Mouse (Mus musculus) heart, embryonic 14.5 days (tissue): ENCODE measurements around the gene Myo15b. TPM values are rescaled to one million over a fixed set of nuclear protein-coding genes. Genes with fewer than 3 reads are reported as not detected.

Experiments used
- ATAC-seq: fragments of 200-750 bp; cut with Nextera tagmentation; 2 replicates; pipeline ENCODE4 v1.8.0; 2017; ENCODE audit warnings: low read depth, moderate TSS enrichment; ENCODE audit not compliant: insufficient number of reproducible peaks, insufficient read depth, low FRiP score
- H3K27ac ChIP-seq, 2 experiments: fragments of 200-500 bp in 1 of 2; fragments of 300-500 bp in 1 of 2; sonication (generic) in 1 of 2; replicated peaks in 1 of 2; 2 replicates each; pipeline ENCODE4 v1.5.1; 2012 to 2014; ENCODE audit warnings: low read depth in 2 of 2, low read length in 2 of 2, control low read depth in 1 of 2, mild to moderate bottlenecking in 1 of 2, mixed read lengths in 1 of 2; ENCODE audit not compliant: control insufficient read depth in 1 of 2, insufficient read depth in 1 of 2
- H3K27me3 ChIP-seq: fragments of 300-500 bp; sonication (generic); 2 replicates; pipeline ENCODE4 v1.6.1; 2014; ENCODE audit warnings: mild to moderate bottlenecking, low read length, control low read depth; ENCODE audit not compliant: control insufficient read depth, insufficient read depth
- H3K36me3 ChIP-seq: fragments of 300-500 bp; sonication (generic); 2 replicates; pipeline ENCODE4 v1.6.1; 2014; ENCODE audit warnings: mild to moderate bottlenecking, control low read depth, low read length, mixed read lengths; ENCODE audit not compliant: control insufficient read depth, insufficient read depth
- H3K4me1 ChIP-seq, 2 experiments: fragments of 200-500 bp in 1 of 2; fragments of 300-500 bp in 1 of 2; sonication (generic) in 1 of 2; 2 replicates each; pipeline ENCODE4 v1.6.1; 2012 to 2014; ENCODE audit warnings: low read length in 2 of 2, control low read depth in 1 of 2, mixed read lengths in 1 of 2; ENCODE audit not compliant: control insufficient read depth in 2 of 2, insufficient read depth in 2 of 2
- H3K4me2 ChIP-seq: fragments of 300-500 bp; sonication (generic); 2 replicates; pipeline ENCODE4 v1.6.1; 2014; ENCODE audit warnings: mild to moderate bottlenecking, low read length
- H3K4me3 ChIP-seq, 2 experiments: fragments of 200-500 bp in 1 of 2; fragments of 300-500 bp in 1 of 2; sonication (generic) in 1 of 2; 2 replicates each; pipeline ENCODE4 v1.5.1; 2012 to 2014; ENCODE audit warnings: low read length in 2 of 2, mild to moderate bottlenecking in 2 of 2, control low read depth in 1 of 2, low read depth in 1 of 2, moderate library complexity in 1 of 2; ENCODE audit not compliant: control insufficient read depth in 1 of 2, insufficient read depth in 1 of 2
- H3K9ac ChIP-seq: fragments of 300-500 bp; sonication (generic); 2 replicates; pipeline ENCODE4 v1.6.1; 2014; ENCODE audit warnings: mild to moderate bottlenecking, low read length
- H3K9me3 ChIP-seq: fragments of 300-500 bp; sonication (generic); 2 replicates; pipeline ENCODE4 v1.6.1; 2016; ENCODE audit warnings: low read length, control low read depth; ENCODE audit not compliant: control insufficient read depth
- WGBS: fragments of 180-500 bp; shearing (Covaris S2); extraction: QIAGEN DNeasy Blood & Tissue Kit; methylation state at CpG from one replicate; pipeline ENCODE4 v1.1.7; 2014; 5-methylcytosine and 5-hydroxymethylcytosine counted together
- polyA plus RNA-seq: library from polyadenylated mRNA; unstranded; fragments of >200 nt; fragmentation: Nextera tagmentation; extraction: Ambion mirVana; gene quantifications from 2 replicates; pipeline ENCODE4 v1.2.1, GENCODE M21; 2014

Gene Myo15b
- polyA plus RNA-seq, 1 experiment from 2014 or later: 0.22 TPM

- WGBS: 61% methylated on average over 8 of the region's 8 CpGs
- ATAC-seq: no peak
- Histone ChIP-seq H3K27ac (peak overlapping the region; percentile 98 to 99), H3K9ac (peak overlapping the region; percentile 59), H3K4me3 (no peak overlapping the region), H3K4me1 (peaks cover 61 to 65% of the 10 kb centered on the region in 2 experiments), H3K27me3 (no peaks in the 10 kb centered on the region), H3K9me3 (no peaks in the 10 kb centered on the region), H3K36me3 (peaks cover 36% of the 10 kb centered on the region), H3K4me2 (peak overlapping the region; percentile 72; the same call in 1 of the 2 replicates)
Measured at GRCm38 (mm10) chr11:115904231-115904955, 46.2 kb downstream of the Myo15b start.

GRCm38 (mm10) chr11:115904956-115905790 lies 47.0 kb downstream of the Myo15b start:
- WGBS: 50% methylated on average over 16 of the region's 16 CpGs
- ATAC-seq: no peak

GRCm38 (mm10) chr11:115906116-115906515 lies 47.9 kb downstream of the Myo15b start:
- Histone ChIP-seq H3K36me3 (peaks cover 36% of the 10 kb centered on the region), H3K4me3 (no peak overlapping the region), H3K9ac (no peak overlapping the region), H3K4me1 (peaks cover 47 to 49% of the 10 kb centered on the region in 2 experiments), H3K4me2 (no peak overlapping the region), H3K27ac (peak overlapping the region in 1 of 2 experiments; percentile 99; a peak in 1 of 4 replicates), H3K27me3 (no peaks in the 10 kb centered on the region), H3K9me3 (no peaks in the 10 kb centered on the region)
- no peak for ATAC-seq
- 76% methylated on average over 3 of the region's 3 CpGs for WGBS

More at GRCm38 (mm10) chr11:115904956-115905790, 47.0 kb downstream of the Myo15b start:
- no peak overlapping the region for H3K4me2 ChIP-seq
- peaks cover 36% of the 10 kb centered on the region for H3K36me3 ChIP-seq
- H3K27me3 ChIP-seq: no peaks in the 10 kb centered on the region
- peak overlapping the region; percentile 4 to 99; a peak in 2 of 4 replicates for H3K27ac ChIP-seq
- peak overlapping the region; percentile 59; the same call in 1 of the 2 replicates for H3K9ac ChIP-seq
- H3K9me3 ChIP-seq: no peaks in the 10 kb centered on the region
- peaks cover 56 to 59% of the 10 kb centered on the region in 2 experiments for H3K4me1 ChIP-seq
- no peak overlapping the region for H3K4me3 ChIP-seq

GRCm38 (mm10) chr11:115906521-115906920 lies 48.3 kb downstream of the Myo15b start:
- Histone ChIP-seq H3K4me1 (peaks cover 45 to 46% of the 10 kb centered on the region in 2 experiments), H3K4me3 (no peak overlapping the region), H3K9me3 (no peaks in the 10 kb centered on the region), H3K4me2 (no peak overlapping the region), H3K27me3 (no peaks in the 10 kb centered on the region), H3K9ac (no peak overlapping the region), H3K36me3 (peaks cover 36% of the 10 kb centered on the region), H3K27ac (no peak overlapping the region)
- ATAC-seq: no peak
- WGBS: 88% methylated on average over 5 of the region's 5 CpGs

- Histone ChIP-seq H3K4me3 (no peak overlapping the region), H3K9me3 (no peaks in the 10 kb centered on the region), H3K27ac (no peak overlapping the region; a peak in 1 of 4 replicates), H3K9ac (0 out of 2 replicates have a peak overlapping the region, but pooled peaks have one; percentile 35), H3K27me3 (no peaks in the 10 kb centered on the region), H3K36me3 (peaks cover 56% of the 10 kb centered on the region), H3K4me2 (no peak overlapping the region), H3K4me1 (peaks cover 4% of the 10 kb centered on the region in 2 experiments; a peak in 2 of 4 replicates)
- WGBS: 58% methylated on average over 5 of the region's 5 CpGs
- ATAC-seq: no peak
Measured at GRCm38 (mm10) chr11:115911134-115911561, 52.9 kb downstream of the Myo15b start.

GRCm38 (mm10) chr11:115911632-115912376 lies 53.6 kb downstream of the Myo15b start, which contains the start of gene Smim6:
Gene Smim6, plus strand, starts transcription at chr11:115912017.
- Histone ChIP-seq H3K9ac (0 out of 2 replicates have a peak within 1 kb of the TSS, but pooled peaks have one; percentile 35), H3K36me3 (peaks cover 56% of the 10 kb centered on the region), H3K4me1 (0 out of 4 replicates have a peak, but pooled peaks cover 0 to 3% of the 10 kb centered on the region in 2 experiments), H3K27ac (no peak within 1 kb of the TSS; a peak in 1 of 4 replicates), H3K4me3 (no peak within 1 kb of the TSS), H3K4me2 (no peak within 1 kb of the TSS), H3K9me3 (no peaks in the 10 kb centered on the region), H3K27me3 (no peaks in the 10 kb centered on the region)
- ATAC-seq: no peak
- 83% methylated on average over 11 of the region's 11 CpGs for WGBS

GRCm38 (mm10) chr11:115916579-115916978 lies 58.4 kb downstream of the Myo15b start:
- Histone ChIP-seq H3K4me1 (no peaks in the 10 kb centered on the region), H3K9me3 (no peaks in the 10 kb centered on the region)
- 93% methylated on average over 4 of the region's 4 CpGs for WGBS

More at GRCm38 (mm10) chr11:115916579-115916978, 58.4 kb downstream of the Myo15b start:
- Histone ChIP-seq H3K27ac (no peak overlapping the region), H3K4me3 (no peak overlapping the region), H3K36me3 (peaks cover 57% of the 10 kb centered on the region), H3K27me3 (no peaks in the 10 kb centered on the region), H3K4me2 (no peak overlapping the region), H3K9ac (no peak overlapping the region)
- no peak for ATAC-seq
